Comparison of ENCODE assay signal across 9 mouse cellular contexts in the genomic region with DNA sequence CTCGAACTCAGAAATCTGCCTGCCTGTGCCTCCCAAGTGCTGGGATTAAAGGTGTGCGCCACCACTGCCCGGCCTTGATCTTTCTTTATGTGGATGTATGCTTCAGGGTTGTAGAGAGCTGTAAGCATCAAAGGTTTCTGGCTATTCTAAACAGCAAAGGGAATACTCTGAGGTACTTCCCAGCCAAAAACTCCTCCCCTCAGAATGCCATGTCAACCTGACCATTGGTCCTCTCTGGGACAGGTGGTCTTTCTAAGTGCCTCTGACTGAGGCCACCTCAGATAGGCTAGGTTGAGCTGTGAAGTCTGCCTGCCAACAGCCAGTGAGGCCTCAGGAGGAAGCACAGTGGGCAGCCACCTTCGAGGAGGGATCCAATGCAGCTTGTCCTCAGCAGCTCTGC. TPM values are rescaled to one million over a fixed set of nuclear protein-coding genes. Genes with fewer than 3 reads are reported as not detected.
DNase-seq lines count a peak whose midpoint lies in the region; ATAC-seq and TF ChIP-seq lines count a peak whose summit lies in the region.
"Had no signal": no experiment of that assay in that cellular context is flagged by ENCODE, and none has a peak within 500 bp of the region (broad histone marks: within the 10 kb centered on the region; RNA-seq: fewer than 3 reads in every experiment).

No protein-coding gene starts in this region.

- WGBS in heart, embryonic 12.5 days: 72% methylated on average over 4 of the region's 4 CpGs
- WGBS in embryonic facial prominence, embryonic 15.5 days: 83% methylated on average over 4 of the region's 4 CpGs
- WGBS in liver, postnatal 0 days (ENCODE audit: insufficient replicate concordance): 29% methylated on average over 4 of the region's 4 CpGs

- peak overlapping the region; percentile 63 for H3K4me2 ChIP-seq in heart, embryonic 12.5 days
- H3K4me2 ChIP-seq in embryonic facial prominence, embryonic 15.5 days (replicated peaks): peak overlapping the region; percentile 45
- peak overlapping the region; percentile 79 for H3K4me2 ChIP-seq in liver, postnatal 0 days (ENCODE audit: low read depth, low read length)

- H3K27ac ChIP-seq in heart, embryonic 12.5 days (ENCODE audit: poor library complexity, severe bottlenecking): no peak overlapping the region
- peak overlapping the region; percentile 71; the same call in 1 of the 2 replicates for H3K27ac ChIP-seq in embryonic facial prominence, embryonic 15.5 days (replicated peaks)
- H3K27ac ChIP-seq in liver, postnatal 0 days (ENCODE audit: low read depth): peak overlapping the region; percentile 94

- peak overlapping the region; percentile 57; the same call in 1 of the 2 replicates for H3K9ac ChIP-seq in heart, embryonic 12.5 days
- H3K9ac ChIP-seq in embryonic facial prominence, embryonic 15.5 days: no peak overlapping the region
- H3K9ac ChIP-seq in liver, postnatal 0 days (replicated peaks): peak overlapping the region; percentile 82

- no peak for TF ChIP-seq EP300 in liver, postnatal 0 days (IDR thresholded peaks at IDR 0.05; ENCODE audit: low read depth)

- H3K36me3 ChIP-seq in heart, embryonic 12.5 days: peaks cover 22% of the 10 kb centered on the region
- H3K36me3 ChIP-seq in embryonic facial prominence, embryonic 15.5 days: peaks cover 20% of the 10 kb centered on the region
- H3K36me3 ChIP-seq in liver, postnatal 0 days (replicated peaks; ENCODE audit: insufficient read depth, low read length): peaks cover 15% of the 10 kb centered on the region

- peaks cover 34% of the 10 kb centered on the region for H3K4me1 ChIP-seq in heart, embryonic 12.5 days (replicated peaks)
- peaks cover 30% of the 10 kb centered on the region for H3K4me1 ChIP-seq in embryonic facial prominence, embryonic 15.5 days
- H3K4me1 ChIP-seq in liver, postnatal 0 days (ENCODE audit: insufficient read depth): peaks cover 31% of the 10 kb centered on the region

- DNase-seq in heart, adult 9 months (ENCODE audit: low spot score in 2 of 2): no peak
- DNase-seq in A20 (ENCODE audit: low read depth, low spot score): peak; percentile 82
- DNase-seq in liver, postnatal 0 days: no peak
- no peak for DNase-seq in retina, postnatal 1 day
- DNase-seq in urinary bladder, postnatal 10 days (ENCODE audit: low spot score): no peak
- DNase-seq in thymus, postnatal 0 days (ENCODE audit: low spot score): no peak
- DNase-seq: midbrain, embryonic 14.5 days had no signal

- ATAC-seq in heart, embryonic 12.5 days (ENCODE audit: insufficient number of reproducible peaks, low FRiP score): no peak
- ATAC-seq in embryonic facial prominence, embryonic 15.5 days (ENCODE audit: insufficient number of reproducible peaks, low FRiP score, low TSS enrichment, low read depth): no peak
- ATAC-seq in liver, postnatal 0 days: peak; percentile 59

- peak overlapping the region; percentile 54 for H3K4me3 ChIP-seq in heart, embryonic 12.5 days
- H3K4me3 ChIP-seq in embryonic facial prominence, embryonic 15.5 days (replicated peaks): peak overlapping the region; percentile 46
- peak overlapping the region; percentile 84 for H3K4me3 ChIP-seq in liver, postnatal 0 days (ENCODE audit: low read depth, low read length)

- H3K9me3 ChIP-seq in heart, embryonic 12.5 days (replicated peaks): no peaks in the 10 kb centered on the region
- H3K9me3 ChIP-seq in embryonic facial prominence, embryonic 15.5 days (replicated peaks): no peaks in the 10 kb centered on the region
- no peaks in the 10 kb centered on the region for H3K9me3 ChIP-seq in liver, postnatal 0 days (ENCODE audit: low read length)

- TF ChIP-seq CTCF in liver, postnatal 0 days (IDR thresholded peaks at IDR 0.05; ENCODE audit: low read depth): no peak

- no peaks in the 10 kb centered on the region for H3K27me3 ChIP-seq in heart, embryonic 12.5 days (replicated peaks)
- H3K27me3 ChIP-seq in embryonic facial prominence, embryonic 15.5 days: no peaks in the 10 kb centered on the region
- no peaks in the 10 kb centered on the region for H3K27me3 ChIP-seq in liver, postnatal 0 days (ENCODE audit: insufficient read depth, low read length)

RNA-seq across cellular contexts. Expression of a gene that starts 0.7 kb away (rescaled TPM):
- polyA plus RNA-seq in heart, embryonic 12.5 days (2016; fragmentation: Nextera tagmentation; extraction: Ambion mirVana): 11.5 and 12.3 TPM in 2 replicates
- 17.8 and 21.6 TPM in 2 replicates for polyA plus RNA-seq in embryonic facial prominence, embryonic 15.5 days (2015; fragmentation: Nextera tagmentation; extraction: Ambion mirVana)
- polyA plus RNA-seq in liver, postnatal 0 days (2015; fragmentation: Nextera tagmentation; extraction: Ambion mirVana): 27.2 and 28.2 TPM in 2 replicates
- polyA plus RNA-seq in thymus, postnatal 0 days (2015; fragmentation: Nextera tagmentation; extraction: Ambion mirVana): 86.4 and 87.4 TPM in 2 replicates

RNA-seq across cellular contexts. Expression of a gene that starts 6.8 kb away (rescaled TPM):
- polyA plus RNA-seq in heart, embryonic 12.5 days (2016; fragmentation: Nextera tagmentation; extraction: Ambion mirVana): 247 and 258 TPM in 2 replicates
- 306 and 328 TPM in 2 replicates for polyA plus RNA-seq in embryonic facial prominence, embryonic 15.5 days (2015; fragmentation: Nextera tagmentation; extraction: Ambion mirVana)
- polyA plus RNA-seq in liver, postnatal 0 days (2015; fragmentation: Nextera tagmentation; extraction: Ambion mirVana): 205 and 213 TPM in 2 replicates
- 550 and 596 TPM in 2 replicates for polyA plus RNA-seq in thymus, postnatal 0 days (2015; fragmentation: Nextera tagmentation; extraction: Ambion mirVana)

RNA-seq across cellular contexts. Expression of a gene that starts 15.9 kb away (rescaled TPM):
- polyA plus RNA-seq in heart, embryonic 12.5 days (2016; fragmentation: Nextera tagmentation; extraction: Ambion mirVana): 30.5 and 31.9 TPM in 2 replicates
- 12.1 and 13.5 TPM in 2 replicates for polyA plus RNA-seq in embryonic facial prominence, embryonic 15.5 days (2015; fragmentation: Nextera tagmentation; extraction: Ambion mirVana)
- 1.9 and 2.0 TPM in 2 replicates for polyA plus RNA-seq in liver, postnatal 0 days (2015; fragmentation: Nextera tagmentation; extraction: Ambion mirVana)
- 3.7 and 4.6 TPM in 2 replicates for polyA plus RNA-seq in thymus, postnatal 0 days (2015; fragmentation: Nextera tagmentation; extraction: Ambion mirVana)

RNA-seq across cellular contexts. Expression of a gene that starts 17.1 kb away (rescaled TPM):
- polyA plus RNA-seq in heart, embryonic 12.5 days (2016; fragmentation: Nextera tagmentation; extraction: Ambion mirVana): 39.3 and 40.4 TPM in 2 replicates
- polyA plus RNA-seq in embryonic facial prominence, embryonic 15.5 days (2015; fragmentation: Nextera tagmentation; extraction: Ambion mirVana): 59.3 and 61.8 TPM in 2 replicates
- 8.3 and 8.4 TPM in 2 replicates for polyA plus RNA-seq in liver, postnatal 0 days (2015; fragmentation: Nextera tagmentation; extraction: Ambion mirVana)
- 24.7 and 25.3 TPM in 2 replicates for polyA plus RNA-seq in thymus, postnatal 0 days (2015; fragmentation: Nextera tagmentation; extraction: Ambion mirVana)

RNA-seq across cellular contexts. Expression of a gene that starts 23.8 kb away (rescaled TPM):
- polyA plus RNA-seq in heart, embryonic 12.5 days (2016; fragmentation: Nextera tagmentation; extraction: Ambion mirVana): 80.3 and 80.5 TPM in 2 replicates
- polyA plus RNA-seq in embryonic facial prominence, embryonic 15.5 days (2015; fragmentation: Nextera tagmentation; extraction: Ambion mirVana): 19.8 and 22.1 TPM in 2 replicates
- polyA plus RNA-seq in liver, postnatal 0 days (2015; fragmentation: Nextera tagmentation; extraction: Ambion mirVana): 0.65 and 1.0 TPM in 2 replicates
- 1.8 TPM in 2 replicates for polyA plus RNA-seq in thymus, postnatal 0 days (2015; fragmentation: Nextera tagmentation; extraction: Ambion mirVana)
